Mouse (Mus musculus) heart, postnatal 0 days (tissue): ENCODE measurements around the gene Txnip. TPM values are rescaled to one million over a fixed set of nuclear protein-coding genes. Genes with fewer than 3 reads are reported as not detected.

Source experiments
- ATAC-seq: fragments of 200-750 bp; cut with Nextera tagmentation; 2 replicates; pipeline ENCODE4 v1.8.0; 2017; ENCODE audit warnings: low read depth, moderate number of reproducible peaks, moderate library complexity; ENCODE audit not compliant: insufficient read depth
- DNase-seq: peaks from one replicate; pipeline ENCODE4 v3.0.0-alpha.2; 2016; ENCODE audit warnings: low spot score
- H3K27ac ChIP-seq: fragments of 300-500 bp; sonication (generic); 2 replicates; pipeline ENCODE4 v1.5.1; 2014; ENCODE audit warnings: low read depth, mild to moderate bottlenecking
- H3K27me3 ChIP-seq: fragments of 300-500 bp; sonication (generic); 2 replicates; pipeline ENCODE4 v1.6.1; 2014; ENCODE audit warnings: low read length, mixed read lengths; ENCODE audit not compliant: control insufficient read depth, insufficient read depth
- H3K36me3 ChIP-seq: fragments of 300-500 bp; sonication (generic); replicated peaks from 2 replicates; pipeline ENCODE4 v1.6.1; 2014; ENCODE audit warnings: low read length, mixed read lengths; ENCODE audit not compliant: control insufficient read depth, insufficient read depth
- H3K4me1 ChIP-seq: fragments of 300-500 bp; sonication (generic); 2 replicates; pipeline ENCODE4 v1.6.1; 2014; ENCODE audit warnings: antibody characterized with exemption; ENCODE audit not compliant: control insufficient read depth, insufficient read depth
- H3K4me2 ChIP-seq: fragments of 300-500 bp; sonication (generic); 2 replicates; pipeline ENCODE4 v1.6.1; 2014; ENCODE audit warnings: low read depth, mild to moderate bottlenecking, low read length, moderate library complexity
- H3K4me3 ChIP-seq: fragments of 300-500 bp; sonication (generic); 2 replicates; pipeline ENCODE4 v1.5.1; 2014; ENCODE audit warnings: low read depth, low read length
- H3K9ac ChIP-seq: fragments of 300-500 bp; sonication (generic); replicated peaks from 2 replicates; pipeline ENCODE4 v1.6.1; 2014; ENCODE audit warnings: low read depth, low read length, mixed read lengths
- H3K9me3 ChIP-seq: fragments of 300-500 bp; sonication (generic); replicated peaks from 2 replicates; pipeline ENCODE4 v1.6.1; 2016; ENCODE audit warnings: low read length; ENCODE audit not compliant: control insufficient read depth
- CTCF ChIP-seq: IDR thresholded peaks from 2 replicates; pipeline ENCODE4 v1.5.1; 2016; ENCODE audit warnings: antibody characterized with exemption, control low read depth, low read depth
- EP300 ChIP-seq: IDR thresholded peaks from 2 replicates; pipeline ENCODE4 v1.6.1; 2016; ENCODE audit warnings: antibody characterized with exemption, low read depth
- WGBS: fragments of 180-500 bp; shearing (Covaris S2); extraction: QIAGEN DNeasy Blood & Tissue Kit; methylation state at CpG from one replicate; pipeline ENCODE4 v1.1.7; 2014; 5-methylcytosine and 5-hydroxymethylcytosine counted together
- polyA plus RNA-seq: library from polyadenylated mRNA; unstranded; fragments of >200 nt; fragmentation: Nextera tagmentation; extraction: Ambion mirVana; gene quantifications from 2 replicates; pipeline ENCODE4 v1.2.1, GENCODE M21; 2015
- total RNA-seq: library from RNA; depleted of rRNA; stranded (reverse); fragments of >200 nt; gene quantifications from 2 replicates; pipeline ENCODE4 v1.2.3, GENCODE M21; 2014; ENCODE audit warnings: low replicate concordance

The Txnip gene
- total and polyA plus RNA-seq, 2 experiments from 2014 or later = 332 to 1,196 TPM

DNA sequence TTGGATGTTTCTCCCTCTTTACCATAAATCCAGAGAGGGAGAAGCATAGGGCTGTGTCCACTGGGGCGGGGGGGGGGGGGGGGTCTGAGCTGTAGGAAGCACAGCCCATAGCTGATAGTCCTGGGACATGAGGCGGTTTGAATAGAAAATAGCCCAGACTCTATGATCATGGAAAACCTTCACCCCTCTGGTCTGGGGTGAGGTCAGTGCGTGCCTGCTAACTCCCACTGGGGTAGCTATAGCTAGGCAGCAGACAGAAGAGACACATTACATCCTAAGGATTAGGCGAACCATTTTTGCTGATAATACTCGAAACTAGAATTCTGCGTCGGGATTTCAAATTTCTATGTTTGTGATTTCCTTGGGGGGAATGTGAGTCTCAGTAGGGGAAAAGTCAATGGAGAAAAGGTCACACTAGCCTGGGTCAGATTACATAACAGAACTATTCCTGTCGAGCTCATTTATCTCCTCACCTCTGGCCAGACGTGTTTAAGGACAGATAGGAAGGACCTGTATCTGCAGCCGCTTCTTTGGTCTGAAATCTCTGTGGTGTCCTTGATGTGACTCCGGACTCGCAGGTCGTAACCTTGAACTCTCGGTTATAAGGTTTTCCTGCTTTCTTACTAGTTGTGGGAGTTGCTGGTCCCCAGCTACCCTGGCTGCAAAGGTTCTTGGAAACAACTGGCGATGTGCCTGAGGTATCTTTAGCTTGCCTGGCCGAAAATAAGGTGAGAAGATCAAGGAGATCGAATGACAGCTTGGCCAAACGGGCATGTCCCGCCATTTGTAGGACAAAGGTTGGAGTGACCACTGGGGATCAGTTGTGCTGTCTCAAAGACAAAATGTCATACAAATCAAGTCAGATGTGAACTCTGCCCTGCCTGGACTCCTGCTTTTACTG, 16.1 kb downstream of the Txnip start:
- Histone ChIP-seq H3K4me1 (peaks cover 84% of the 10 kb centered on the region), H3K36me3 (no peaks in the 10 kb centered on the region), H3K9me3 (no peaks in the 10 kb centered on the region), H3K9ac (no peak overlapping the region), H3K4me2 (peak overlapping the region; percentile 16; the same call in 1 of the 2 replicates), H3K4me3 (no peak overlapping the region), H3K27me3 (no peaks in the 10 kb centered on the region), H3K27ac (peak overlapping the region; percentile 99)
- DNase-seq (peak; percentile 74), ATAC-seq (no peak)
- peak; percentile 81; the same call in 1 of the 2 replicates for TF ChIP-seq EP300
- TF ChIP-seq CTCF = no peak
- 32% methylated on average over 18 of the region's 19 CpGs for WGBS

GRCm38 (mm10) chr3:96575272-96575984, 17.7 kb downstream of the Txnip start:
- Histone ChIP-seq H3K4me2 (peak overlapping the region; percentile 40), H3K27ac (peak overlapping the region; percentile 99), H3K4me1 (peaks cover 80% of the 10 kb centered on the region), H3K27me3 (no peaks in the 10 kb centered on the region), H3K9ac (peak overlapping the region; percentile 44), H3K4me3 (no peak overlapping the region), H3K9me3 (no peaks in the 10 kb centered on the region), H3K36me3 (no peaks in the 10 kb centered on the region)
- ATAC-seq (peak; percentile 9; the same call in 1 of the 2 replicates), DNase-seq (peak; percentile 36)
- WGBS = 60% methylated on average over 8 of the region's 8 CpGs
- TF ChIP-seq CTCF (no peak), EP300 (peak; percentile 95)

DNA sequence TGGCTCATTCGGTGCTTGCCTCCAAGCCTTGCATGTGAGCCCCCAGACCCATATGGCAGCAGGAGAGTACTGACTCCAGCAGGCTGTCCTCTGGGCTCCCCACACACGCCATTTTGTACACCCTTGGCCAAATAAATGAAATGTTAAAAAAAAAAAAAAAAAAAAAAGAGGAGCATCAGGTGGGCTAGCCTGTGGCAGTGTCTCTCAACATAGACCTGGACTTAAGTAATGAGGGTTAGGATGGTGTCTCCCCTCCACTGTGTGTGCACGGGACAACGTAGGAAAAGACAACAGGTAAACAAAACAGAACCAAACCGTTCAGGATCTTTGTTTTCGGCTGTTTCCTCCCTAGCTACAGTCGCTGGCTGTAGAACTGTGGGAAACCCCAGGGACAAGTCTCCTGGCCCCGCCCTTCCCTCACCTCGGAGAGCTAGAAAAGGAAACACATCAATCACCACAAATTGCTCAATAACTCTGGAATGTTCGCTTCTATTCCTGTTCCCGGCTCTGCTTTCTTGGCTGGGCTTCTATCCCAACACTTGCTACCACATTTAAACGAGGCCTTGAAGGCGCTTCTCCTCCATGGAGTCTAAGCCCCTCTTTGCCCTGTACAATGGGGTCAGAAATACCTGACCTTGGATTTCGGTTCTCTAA, 18.4 kb downstream of the Txnip start:
- DNase-seq = peak; percentile 88
- peak overlapping the region; percentile 44 for H3K9ac ChIP-seq
- H3K4me2 ChIP-seq = peak overlapping the region; percentile 40
- 20% methylated on average over 14 of the region's 14 CpGs for WGBS
- peak overlapping the region; percentile 6 for H3K4me3 ChIP-seq
- H3K4me1 ChIP-seq = peaks cover 75% of the 10 kb centered on the region
- peak overlapping the region; percentile 99 for H3K27ac ChIP-seq
- H3K36me3 ChIP-seq = no peaks in the 10 kb centered on the region
- H3K27me3 ChIP-seq = no peaks in the 10 kb centered on the region
- H3K9me3 ChIP-seq = no peaks in the 10 kb centered on the region
- peak; percentile 1; the same call in 1 of the 2 replicates for TF ChIP-seq EP300
- no peak for TF ChIP-seq CTCF
- ATAC-seq = peak; percentile 34

- peak; percentile 32 for TF ChIP-seq CTCF
- TF ChIP-seq EP300 = 0 out of 2 replicates have a peak, but pooled peaks have one; percentile 67
- no peaks in the 10 kb centered on the region for H3K36me3 ChIP-seq
- H3K4me1 ChIP-seq = peaks cover 68% of the 10 kb centered on the region
- H3K27me3 ChIP-seq = no peaks in the 10 kb centered on the region
- H3K9me3 ChIP-seq = no peaks in the 10 kb centered on the region
- H3K27ac ChIP-seq = peak within 1 kb of the TSS; percentile 99
- peak within 1 kb of the TSS; percentile 6 for H3K4me3 ChIP-seq
- DNase-seq = peak; percentile 98
- peak within 1 kb of the TSS; percentile 61 for H3K9ac ChIP-seq
- WGBS = 6% methylated on average over 17 of the region's 17 CpGs
- H3K4me2 ChIP-seq = peak within 1 kb of the TSS; percentile 40
- peak; percentile 87 for ATAC-seq
Measured at GRCm38 (mm10) chr3:96576690-96577541, 19.2 kb downstream of the Txnip start, which contains the start of gene Gm16253. Gene Gm16253, plus strand, starts transcription at chr3:96576984.
